Mouse (Mus musculus) adrenal gland, postnatal 36 days (tissue): ENCODE data around the gene Entpd8. TPM values are rescaled to one million over a fixed set of nuclear protein-coding genes. Genes with fewer than 3 reads are reported as not detected.

ENCODE experiments used
- DNase-seq, 2 experiments: peaks; one replicate each; pipeline ENCODE4 v3.0.0; 2021; ENCODE audit warnings: mixed read lengths in 1 of 2
- long read RNA-seq, 2 experiments: library from polyadenylated mRNA; stranded (forward); transcript quantifications; one replicate each; pipeline ENCODE4 v2.0.0; 2021; ENCODE audit warnings: borderline sequencing depth in 2 of 2
- total RNA-seq, 2 experiments: library from RNA; stranded (reverse); gene quantifications; 2 replicates each; pipeline ENCODE4 v1.2.3; 2021

The Entpd8 gene
- not detected for total RNA-seq
- long read RNA-seq, experiment 1 = 0 reads
- long read RNA-seq, experiment 2 = 0 reads

DNA sequence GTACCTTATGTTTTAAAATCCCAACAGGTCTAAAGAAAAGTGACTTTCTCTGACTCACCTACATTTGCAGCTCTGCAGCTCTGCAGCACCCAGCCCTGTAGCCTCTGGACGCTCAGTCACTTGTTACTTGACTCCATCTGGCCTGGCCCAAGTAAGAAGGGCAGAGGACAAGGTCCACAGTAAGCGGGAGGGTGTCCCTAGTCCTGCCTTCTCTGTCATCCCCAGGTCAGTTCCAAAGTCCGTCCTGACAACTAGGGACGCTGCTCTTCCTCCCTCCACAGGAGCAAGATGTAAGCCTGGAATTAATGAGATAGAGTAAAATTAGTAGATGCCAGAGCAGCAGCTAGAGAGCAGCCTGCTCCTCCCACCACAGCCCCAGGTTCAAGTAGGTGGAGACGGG, at the start of gene Entpd8:
Gene Entpd8 (plus strand): TSS at position 229 of the 400 bp plus-strand sequence.
- DNase-seq = no peak

- DNase-seq = no peak
Observed at GRCm38 (mm10) chr2:25034994-25035393, 45.1 kb upstream of the Entpd8 start.

GRCm38 (mm10) chr2:25040089-25040488, 40.0 kb upstream of the Entpd8 start:
- DNase-seq = no peak

- no peak for DNase-seq
Observed at GRCm38 (mm10) chr2:25050921-25051320, 29.2 kb upstream of the Entpd8 start.

GRCm38 (mm10) chr2:25051450-25051849, 28.7 kb upstream of the Entpd8 start:
- DNase-seq = no peak

DNA sequence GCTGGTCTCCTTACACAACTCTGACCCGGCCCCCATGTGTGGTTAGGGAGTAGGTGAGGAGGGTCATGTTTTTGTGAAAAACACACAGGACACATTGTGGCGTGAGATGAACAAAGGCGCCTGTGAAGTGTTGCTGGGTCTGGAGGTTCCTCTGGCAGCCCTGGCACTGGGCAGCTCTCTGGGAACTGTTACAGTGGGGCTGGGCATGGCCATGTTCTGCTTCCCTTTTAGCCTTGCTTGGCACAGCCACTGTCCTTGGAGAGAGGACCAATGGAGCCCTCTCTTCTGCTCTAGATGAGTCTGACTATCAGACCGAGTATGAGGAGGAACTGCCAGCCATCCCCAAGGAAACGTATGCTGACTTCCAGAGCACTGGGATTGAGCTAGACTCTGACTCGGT, 27.0 kb upstream of the Entpd8 start:
- DNase-seq = no peak

GRCm38 (mm10) chr2:25054221-25055067, 25.7 kb upstream of the Entpd8 start, which contains the start of gene Nsmf:
Nsmf (plus strand) TSS chr2:25054355.
- DNase-seq = peak; percentile 91 to 94

GRCm38 (mm10) chr2:25055068-25055405, 25.1 kb upstream of the Entpd8 start:
- DNase-seq = peak; percentile 14 to 33

DNA sequence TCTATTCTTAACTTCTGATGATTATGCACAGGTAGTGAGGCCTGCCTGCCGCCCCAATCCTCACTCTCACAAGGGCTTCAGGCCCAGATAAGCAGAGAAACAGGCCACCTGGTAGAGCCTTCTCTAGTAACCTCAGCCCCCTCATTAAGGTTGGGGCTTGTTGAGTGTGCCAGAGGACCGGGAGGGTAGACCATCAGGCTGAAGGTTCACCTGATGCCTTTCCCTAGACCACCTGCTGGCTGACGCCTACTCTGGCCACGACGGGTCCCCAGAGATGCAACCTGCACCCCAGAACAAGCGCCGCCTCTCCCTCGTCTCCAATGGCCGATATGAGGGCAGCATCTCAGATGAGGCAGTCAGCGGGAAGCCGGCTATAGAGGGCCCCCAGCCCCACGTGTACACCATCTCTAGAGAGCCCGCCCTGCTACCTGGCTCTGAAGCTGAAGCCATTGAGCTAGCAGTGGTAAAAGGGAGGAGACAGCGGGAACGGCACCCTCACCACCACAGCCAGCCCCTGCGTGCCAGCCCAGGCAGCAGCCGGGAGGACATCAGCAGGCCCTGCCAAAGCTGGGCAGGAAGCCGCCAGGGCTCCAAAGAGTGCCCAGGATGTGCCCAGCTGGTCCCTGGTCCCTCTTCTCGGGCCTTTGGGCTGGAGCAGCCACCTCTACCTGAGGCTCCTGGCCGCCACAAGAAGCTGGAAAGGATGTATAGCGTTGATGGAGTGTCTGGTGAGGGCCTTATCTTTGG, 24.5 kb upstream of the Entpd8 start:
- no peak for DNase-seq

DNA sequence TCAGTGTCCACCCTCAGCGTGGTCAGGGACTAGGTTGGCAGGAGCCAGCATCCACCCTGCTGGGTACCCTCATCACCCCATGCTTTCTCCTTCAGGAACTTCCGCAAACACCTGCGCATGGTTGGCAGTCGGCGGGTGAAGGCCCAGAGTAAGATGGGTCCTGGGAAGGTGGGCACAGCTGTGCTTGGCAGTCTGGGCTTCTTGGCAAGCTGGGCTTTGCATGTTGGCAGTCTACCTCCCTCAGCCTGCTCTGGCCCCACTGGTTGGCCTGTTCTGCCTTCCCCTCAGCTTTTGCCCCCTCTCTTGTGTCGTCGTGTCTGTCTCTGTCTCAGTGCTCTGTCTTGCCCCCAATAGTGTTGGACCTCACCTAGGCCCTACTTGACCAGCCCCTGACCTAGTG, 21.2 kb upstream of the Entpd8 start:
- DNase-seq = no peak

DNA sequence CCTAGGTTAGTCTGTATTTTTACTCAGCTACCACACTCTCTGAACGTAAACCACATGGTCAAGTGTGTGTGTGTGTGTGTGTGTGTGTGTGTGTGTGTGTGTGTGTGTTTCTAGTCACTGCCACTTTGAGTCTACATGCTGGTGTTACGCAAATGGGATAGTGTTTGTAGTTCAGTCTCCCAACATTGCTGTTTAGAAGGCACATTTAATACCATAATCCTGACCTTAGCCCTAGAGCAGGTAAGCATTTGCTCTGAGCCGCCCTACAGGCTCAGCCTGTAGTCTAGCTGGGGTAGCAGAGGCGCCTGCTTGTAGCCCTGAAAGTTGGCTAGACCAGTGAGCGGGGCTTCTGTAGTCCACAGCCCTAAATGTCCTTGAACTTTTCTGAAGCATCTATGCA, 16.6 kb upstream of the Entpd8 start:
- no peak for DNase-seq

DNA sequence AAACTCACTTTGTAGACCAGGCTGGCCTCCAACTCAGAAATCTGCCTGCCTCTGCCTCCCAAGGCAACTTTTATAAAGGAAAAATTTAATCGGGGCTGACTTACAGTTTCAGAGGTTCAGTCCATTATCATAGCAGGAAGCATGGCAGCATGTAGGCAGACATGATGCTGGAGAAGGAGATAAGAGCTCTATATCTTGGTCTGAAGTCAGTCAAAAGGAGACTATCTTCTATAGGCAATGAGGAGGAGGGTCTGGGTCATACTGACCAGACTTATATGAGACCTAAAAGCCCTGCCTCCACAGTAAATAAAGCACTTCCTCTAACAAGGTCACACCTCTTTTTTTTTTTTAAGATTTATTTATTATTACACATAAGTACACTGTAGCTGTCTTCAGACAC, 15.8 kb upstream of the Entpd8 start:
- DNase-seq = no peak

DNA sequence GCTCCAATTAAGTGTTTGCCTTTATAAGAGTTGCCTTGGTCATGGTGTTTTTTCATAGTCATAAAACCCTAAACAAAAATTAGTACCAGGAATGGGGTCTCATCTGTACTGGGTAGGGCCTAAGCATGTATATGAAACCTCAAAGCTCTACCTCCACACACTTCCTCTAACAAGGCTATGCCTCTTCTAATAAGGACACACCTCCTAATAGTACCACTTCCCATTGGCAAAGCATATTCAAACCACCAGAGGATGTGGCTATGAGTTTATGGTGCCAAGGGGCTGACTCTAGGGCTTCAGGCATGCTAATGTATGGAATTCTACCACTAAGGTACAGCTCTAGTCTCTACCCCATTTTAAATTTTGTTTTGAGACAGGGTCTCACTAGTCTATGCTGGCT, 14.6 kb upstream of the Entpd8 start:
- DNase-seq = no peak

- no peak for DNase-seq
Observed at GRCm38 (mm10) chr2:25066552-25066951, 13.6 kb upstream of the Entpd8 start.

GRCm38 (mm10) chr2:25069537-25069936, 10.6 kb upstream of the Entpd8 start:
- DNase-seq = no peak

- DNase-seq = no peak
Observed at GRCm38 (mm10) chr2:25072398-25072797, 7.7 kb upstream of the Entpd8 start.

- peak; percentile 28 to 33 for DNase-seq
Observed at GRCm38 (mm10) chr2:25075506-25075905, 4.6 kb upstream of the Entpd8 start.

GRCm38 (mm10) chr2:25078967-25079366, 1.1 kb upstream of the Entpd8 start:
- DNase-seq = no peak

- DNase-seq = no peak
Observed at GRCm38 (mm10) chr2:25083697-25084096, 3.6 kb downstream of the Entpd8 start.

DNA sequence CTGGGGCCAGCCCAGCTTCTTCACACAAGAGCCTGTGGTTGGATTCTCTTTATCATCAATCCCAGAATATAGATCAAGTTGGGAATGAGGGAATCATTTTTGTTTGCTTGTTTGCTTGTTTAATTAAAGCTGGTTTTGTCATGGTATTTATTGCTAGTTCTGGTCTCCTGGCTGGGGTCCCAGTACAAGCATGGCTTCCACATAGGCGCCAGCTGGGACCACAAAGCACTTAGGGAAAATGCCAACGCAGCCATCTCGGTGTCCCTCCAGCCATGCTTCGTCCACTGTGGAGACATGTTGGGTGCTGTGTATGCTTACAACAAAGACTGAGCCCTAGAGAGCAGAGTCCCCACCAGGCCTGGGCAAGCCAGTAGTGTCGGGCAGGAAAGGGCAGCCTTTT, 5.5 kb downstream of the Entpd8 start:
- DNase-seq = no peak

GRCm38 (mm10) chr2:25087842-25088241, 7.7 kb downstream of the Entpd8 start:
- no peak for DNase-seq

DNA sequence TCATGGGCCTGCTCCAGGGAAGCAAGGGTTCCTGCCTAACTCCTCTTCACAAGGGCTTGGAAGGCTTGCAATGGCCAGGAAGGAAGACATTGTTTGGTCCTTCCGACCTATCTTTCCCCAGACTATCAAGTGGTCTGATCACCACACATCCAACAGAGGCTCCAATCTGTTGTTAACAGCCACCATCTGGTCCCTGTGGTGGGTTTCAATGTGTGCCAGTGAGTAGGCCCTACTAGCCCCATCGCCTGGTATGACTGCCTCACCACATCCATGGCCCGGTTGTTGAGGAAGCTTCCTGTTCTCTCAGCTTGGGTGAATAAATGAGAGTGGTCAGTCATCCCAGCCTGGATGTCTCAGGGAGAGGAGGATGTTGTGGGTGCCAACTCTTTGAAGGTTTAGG, 8.5 kb downstream of the Entpd8 start:
- no peak for DNase-seq

DNA sequence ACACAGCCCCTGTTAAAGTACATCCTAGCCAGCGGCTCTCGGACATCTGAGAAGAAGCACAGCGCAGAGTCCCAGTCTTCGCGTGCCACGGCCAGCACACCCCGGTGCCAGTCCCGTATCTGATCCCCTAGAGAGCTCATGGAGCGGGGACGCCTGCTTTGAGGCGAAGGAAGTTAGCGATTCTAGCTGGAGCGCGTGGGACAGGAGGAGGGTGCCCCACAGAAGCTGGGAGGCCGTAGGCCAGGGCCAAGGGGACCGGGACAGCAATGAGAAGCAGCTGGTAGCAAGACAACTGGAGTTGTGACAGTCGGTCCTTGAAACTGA, 14.6 kb downstream of the Entpd8 start:
- no peak for DNase-seq
